Mouse (Mus musculus): Measurements from ENCODE around the gene Snrpg.
A peak's percentile ranks its signal among the peaks of the same experiment; 100 is the strongest.

DNA sequence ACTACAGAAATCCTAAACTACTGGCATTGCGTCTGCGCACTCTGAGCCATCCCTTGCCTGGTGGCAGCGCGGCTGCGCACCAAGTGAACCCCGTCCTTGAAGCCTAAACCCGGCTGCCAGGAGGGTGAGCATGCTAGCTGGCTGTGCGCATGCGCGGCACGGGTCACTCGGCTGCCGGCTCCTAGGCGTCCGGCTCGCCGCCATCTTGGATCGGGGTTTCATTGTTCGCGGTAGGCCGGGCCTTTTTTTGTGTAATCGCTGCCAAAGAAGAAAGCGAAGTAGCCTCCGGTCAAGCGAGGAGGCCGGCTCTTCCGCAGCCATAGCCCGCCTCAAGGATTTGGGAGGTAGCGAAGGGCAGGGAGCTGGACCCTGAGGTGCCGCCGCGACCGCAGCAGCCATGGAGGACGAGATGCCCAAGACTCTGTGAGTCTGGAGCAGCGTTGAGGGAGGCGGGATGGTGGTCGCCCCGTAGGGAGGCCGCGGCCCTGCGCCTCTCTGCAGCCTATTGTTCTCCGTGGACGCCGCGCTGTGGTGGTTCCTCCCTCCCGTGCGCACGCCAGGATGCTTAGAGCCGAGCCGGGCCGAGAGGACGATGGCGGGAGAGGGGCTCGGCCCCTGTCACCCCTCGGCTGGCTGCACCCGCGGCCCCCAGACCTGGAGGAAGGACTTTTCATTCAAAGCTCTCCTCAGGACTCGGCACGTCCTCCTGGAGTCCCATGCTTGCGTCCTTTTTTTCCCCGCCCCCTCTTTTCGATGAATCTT is 33.2 kb downstream of the Snrpg start, which contains the start of gene Tia1:
- TF ChIP-seq CTCF (IDR thresholded peaks at IDR 0.05; ENCODE audit: borderline replicate concordance, insufficient read depth, low read depth, low read length): no peak
- TF ChIP-seq POLR2A (IDR thresholded peaks at IDR 0.05; ENCODE audit: borderline replicate concordance, insufficient read depth, low read length): peak; percentile 65; the same call in 1 of the 2 replicates
